Mouse (Mus musculus) C2C12 (cell line): Measurements from ENCODE around the gene Rnase2a.

Source experiments
- CEBPB ChIP-seq: IDR thresholded peaks from one replicate; pipeline ENCODE4 v1.6.1; 2011; ENCODE audit warnings: low read depth, mild to moderate bottlenecking, control low read depth, moderate library complexity
- CTCF ChIP-seq: IDR thresholded peaks from one replicate; pipeline ENCODE4 v1.5.1; 2011; ENCODE audit not compliant: control insufficient read depth, insufficient read depth, insufficient read length
- MAX ChIP-seq: IDR thresholded peaks from one replicate; pipeline ENCODE4 v1.6.1; 2011; ENCODE audit warnings: mild to moderate bottlenecking, control low read depth
- MYOD1 ChIP-seq: IDR thresholded peaks from one replicate; pipeline ENCODE4 v1.6.1; 2011; ENCODE audit warnings: low read depth; ENCODE audit not compliant: control insufficient read depth, insufficient read length
- USF1 ChIP-seq: IDR thresholded peaks from one replicate; pipeline ENCODE4 v1.6.1; 2011; ENCODE audit warnings: low read depth, mild to moderate bottlenecking, control low read depth, moderate library complexity

DNA sequence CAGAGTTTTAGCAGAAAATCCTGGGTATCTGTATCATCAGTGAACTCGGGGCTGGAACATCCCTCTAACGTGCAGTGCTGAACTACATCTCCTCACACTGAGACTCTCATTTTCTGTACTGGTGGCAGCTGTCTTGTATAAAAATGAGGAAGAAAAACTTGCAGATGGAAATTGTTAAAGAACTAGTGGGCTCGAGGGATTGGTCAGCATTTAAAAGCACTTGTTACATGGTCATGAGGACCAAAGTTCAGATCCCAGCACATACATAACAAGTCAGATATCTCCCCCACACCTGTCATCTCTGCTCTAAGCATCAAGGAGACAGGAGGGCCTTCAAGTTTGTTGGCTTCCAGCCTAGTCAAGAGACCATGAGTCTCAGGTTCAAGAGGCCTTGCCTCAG lies 5.6 kb downstream of the Rnase2a start:
- no peak for TF ChIP-seq CTCF
- no peak for TF ChIP-seq USF1
- no peak for TF ChIP-seq MAX
- TF ChIP-seq MYOD1 = no peak
- no peak for TF ChIP-seq CEBPB
